Mouse (Mus musculus): ENCODE measurements around the gene P2ry12. TPM values are rescaled to one million over a fixed set of nuclear protein-coding genes. Genes with fewer than 3 reads are reported as not detected.

The P2ry12 gene
- total and polyA plus RNA-seq, 2 experiments = 1.7 to 2.3 TPM

DNA sequence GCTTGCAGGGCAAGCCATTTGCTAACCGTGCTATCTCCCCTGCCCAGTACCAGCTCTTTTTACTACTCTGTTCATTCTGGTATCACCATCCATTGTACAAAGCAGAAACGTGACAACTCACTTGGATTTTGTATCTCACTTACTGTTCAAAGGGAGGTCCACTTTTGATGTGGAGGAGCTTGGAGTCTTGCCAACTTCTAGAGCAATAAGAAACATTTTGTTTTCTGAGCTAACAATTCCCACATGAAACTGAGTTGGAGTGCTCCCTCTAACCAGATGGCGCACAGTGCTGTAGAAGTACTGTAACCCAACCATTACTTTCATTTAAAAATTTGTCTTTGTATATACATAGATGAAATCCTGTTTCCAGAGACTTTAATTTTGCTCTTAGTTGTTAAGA is 31.8 kb downstream of the P2ry12 start:
- no peak for DNase-seq (ENCODE audit: extremely low read depth, low read depth, low spot score)
- TF ChIP-seq CTCF (IDR thresholded peaks at IDR 0.05; ENCODE audit: low read depth, low read length) (no peak), POLR2A (IDR thresholded peaks at IDR 0.05; ENCODE audit: extremely low read depth, insufficient read depth, low read length) (no peak)
- Histone ChIP-seq H3K9ac (ENCODE audit: low read depth, low read length) (no peak overlapping the region), H3K27me3 (ENCODE audit: control insufficient read depth, insufficient read depth, low read length) (no peaks in the 10 kb centered on the region), H3K79me2 (ENCODE audit: control insufficient read depth, insufficient read depth, low read length) (no peaks in the 10 kb centered on the region), H3K36me3 (ENCODE audit: control insufficient read depth, insufficient read depth, low read length) (no peaks in the 10 kb centered on the region), H3K4me3 (ENCODE audit: insufficient read depth, low read depth, low read length) (no peak overlapping the region), H3K4me1 (ENCODE audit: control insufficient read depth, insufficient read depth, low read length) (no peaks in the 10 kb centered on the region; the same call in 1 of the 2 replicates), H3K27ac (replicated peaks; ENCODE audit: insufficient read depth, low read depth, low read length) (no peak overlapping the region)
- 90% methylated on average over 3 of the region's 3 CpGs for WGBS

DNA sequence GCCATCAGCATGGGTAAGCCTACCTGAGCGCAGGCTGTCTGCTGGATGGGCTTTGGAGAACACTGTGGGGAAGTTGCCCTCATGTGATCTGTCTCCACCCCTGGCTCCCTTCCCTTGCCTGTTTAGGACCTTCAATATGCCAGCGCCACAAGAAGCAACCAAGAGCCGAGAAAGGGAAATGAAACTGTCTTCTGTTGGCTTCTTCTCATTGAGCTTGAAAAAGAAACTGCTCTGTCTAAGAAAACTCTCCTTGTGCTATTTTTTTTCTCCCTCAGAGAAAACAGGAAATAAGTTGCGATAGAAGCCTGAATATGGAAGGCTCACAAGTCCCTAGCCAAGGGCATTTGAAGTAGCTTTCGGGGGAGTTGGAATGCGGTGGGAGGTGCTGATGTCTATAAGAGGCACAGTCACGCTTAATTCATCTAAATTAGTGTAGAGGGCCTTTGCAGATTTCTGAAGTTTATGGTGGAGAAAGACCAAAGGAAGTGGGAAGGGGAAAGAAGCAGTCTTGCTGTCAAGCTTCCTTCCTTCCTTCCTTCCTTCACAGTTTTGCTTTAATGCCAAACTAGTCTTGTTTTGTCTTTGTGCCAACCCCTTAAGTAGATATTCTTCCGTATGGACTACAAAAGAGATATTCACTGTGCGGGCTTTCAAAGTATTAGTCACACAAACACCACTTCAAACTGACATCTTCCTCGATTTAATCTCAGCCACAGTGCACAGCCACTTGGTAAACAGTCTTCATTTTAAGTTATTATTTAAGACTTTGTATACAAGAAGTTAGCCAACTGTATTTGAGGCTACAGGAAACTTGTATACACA is 33.7 kb downstream of the P2ry12 start:
- H3K27ac ChIP-seq (replicated peaks; ENCODE audit: insufficient read depth, low read depth, low read length) = peak overlapping the region; percentile 75
- TF ChIP-seq CTCF (IDR thresholded peaks at IDR 0.05; ENCODE audit: low read depth, low read length) (no peak), POLR2A (IDR thresholded peaks at IDR 0.05; ENCODE audit: extremely low read depth, insufficient read depth, low read length) (no peak)
- H3K79me2 ChIP-seq (ENCODE audit: control insufficient read depth, insufficient read depth, low read length) = no peaks in the 10 kb centered on the region
- H3K4me1 ChIP-seq (ENCODE audit: control insufficient read depth, insufficient read depth, low read length) = no peaks in the 10 kb centered on the region; the same call in 1 of the 2 replicates
- WGBS = 66% methylated on average over 10 of the region's 10 CpGs
- no peak overlapping the region for H3K4me3 ChIP-seq (ENCODE audit: insufficient read depth, low read depth, low read length)
- H3K27me3 ChIP-seq (ENCODE audit: control insufficient read depth, insufficient read depth, low read length) = no peaks in the 10 kb centered on the region
- no peaks in the 10 kb centered on the region for H3K36me3 ChIP-seq (ENCODE audit: control insufficient read depth, insufficient read depth, low read length)
- H3K9ac ChIP-seq (ENCODE audit: low read depth, low read length) = no peak overlapping the region
- peak; percentile 58 for DNase-seq (ENCODE audit: extremely low read depth, low read depth, low spot score)

DNA sequence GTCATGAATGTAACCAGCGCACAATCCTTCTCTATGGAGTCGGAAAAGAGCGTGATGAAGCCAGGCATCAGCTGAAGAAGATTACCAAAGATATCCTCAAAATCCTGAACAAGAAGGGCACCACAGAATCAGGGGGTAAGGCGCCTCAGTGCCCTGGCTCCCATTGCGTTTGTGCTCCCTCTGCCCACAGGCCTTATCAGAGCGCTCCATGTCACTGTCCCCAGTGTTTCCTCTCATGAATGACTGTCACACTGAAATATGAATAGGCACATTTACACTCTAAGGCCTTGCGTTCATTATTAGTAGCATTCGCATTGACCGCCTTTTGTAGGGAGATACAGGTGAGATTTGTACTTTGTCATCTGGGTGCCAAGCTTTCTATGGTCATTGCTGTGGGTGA is 35.0 kb downstream of the P2ry12 start:
- no peak for DNase-seq (ENCODE audit: extremely low read depth, low read depth, low spot score)
- Histone ChIP-seq H3K36me3 (ENCODE audit: control insufficient read depth, insufficient read depth, low read length) (no peaks in the 10 kb centered on the region), H3K4me3 (ENCODE audit: insufficient read depth, low read depth, low read length) (no peak overlapping the region), H3K9ac (ENCODE audit: low read depth, low read length) (no peak overlapping the region), H3K4me1 (ENCODE audit: control insufficient read depth, insufficient read depth, low read length) (no peaks in the 10 kb centered on the region; the same call in 1 of the 2 replicates), H3K27ac (replicated peaks; ENCODE audit: insufficient read depth, low read depth, low read length) (no peak overlapping the region), H3K27me3 (ENCODE audit: control insufficient read depth, insufficient read depth, low read length) (no peaks in the 10 kb centered on the region), H3K79me2 (ENCODE audit: control insufficient read depth, insufficient read depth, low read length) (no peaks in the 10 kb centered on the region)
- 97% methylated on average over 9 of the region's 9 CpGs for WGBS
- TF ChIP-seq POLR2A (IDR thresholded peaks at IDR 0.05; ENCODE audit: extremely low read depth, insufficient read depth, low read length) = no peak
- TF ChIP-seq CTCF (IDR thresholded peaks at IDR 0.05; ENCODE audit: low read depth, low read length) = no peak

DNA sequence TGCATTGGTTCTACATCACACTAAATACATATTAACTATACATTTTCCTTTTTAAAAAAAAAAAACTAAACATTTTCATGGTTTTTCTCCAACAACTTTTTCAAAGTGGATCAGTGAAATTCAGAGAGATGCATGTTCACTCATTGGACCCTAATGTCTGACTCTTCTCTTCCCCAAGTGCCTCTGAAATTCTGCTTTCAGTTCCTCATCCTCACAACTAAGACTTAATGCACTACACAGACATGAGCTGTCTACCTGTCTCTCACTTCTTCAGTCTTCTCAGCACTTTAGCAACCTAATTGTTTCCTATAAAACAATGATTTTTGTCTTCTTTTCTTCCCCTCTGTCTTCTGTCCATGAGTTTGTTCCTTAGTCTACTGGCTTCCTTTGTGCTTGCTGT is 37.3 kb downstream of the P2ry12 start:
- Histone ChIP-seq H3K4me1 (ENCODE audit: control insufficient read depth, insufficient read depth, low read length) (no peaks in the 10 kb centered on the region; the same call in 1 of the 2 replicates), H3K79me2 (ENCODE audit: control insufficient read depth, insufficient read depth, low read length) (no peaks in the 10 kb centered on the region), H3K9ac (ENCODE audit: low read depth, low read length) (no peak overlapping the region), H3K27me3 (ENCODE audit: control insufficient read depth, insufficient read depth, low read length) (no peaks in the 10 kb centered on the region), H3K27ac (replicated peaks; ENCODE audit: insufficient read depth, low read depth, low read length) (no peak overlapping the region), H3K4me3 (ENCODE audit: insufficient read depth, low read depth, low read length) (no peak overlapping the region), H3K36me3 (ENCODE audit: control insufficient read depth, insufficient read depth, low read length) (no peaks in the 10 kb centered on the region)
- TF ChIP-seq POLR2A (IDR thresholded peaks at IDR 0.05; ENCODE audit: extremely low read depth, insufficient read depth, low read length) (no peak), CTCF (IDR thresholded peaks at IDR 0.05; ENCODE audit: low read depth, low read length) (no peak)
- no peak for DNase-seq (ENCODE audit: extremely low read depth, low read depth, low spot score)

DNA sequence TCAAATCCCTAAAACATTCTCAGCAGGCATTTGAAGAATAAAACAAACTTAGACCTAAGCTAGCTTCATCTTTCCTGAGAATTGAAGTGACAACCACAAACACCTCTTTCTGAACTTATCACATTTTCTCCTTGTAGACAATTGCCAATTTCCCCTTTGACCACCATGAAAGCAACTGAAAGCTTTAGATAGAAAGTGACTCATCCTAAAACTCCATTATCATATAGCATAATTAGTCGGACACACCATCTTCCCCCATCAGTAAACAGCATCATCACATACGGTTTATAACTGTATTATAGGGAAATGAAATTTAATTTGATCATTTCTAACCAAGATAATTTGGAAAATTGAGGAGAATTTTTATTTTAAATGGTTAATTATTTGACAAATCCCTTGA is 40.4 kb downstream of the P2ry12 start:
- Histone ChIP-seq H3K27ac (replicated peaks; ENCODE audit: insufficient read depth, low read depth, low read length) (no peak overlapping the region), H3K4me1 (ENCODE audit: control insufficient read depth, insufficient read depth, low read length) (no peaks in the 10 kb centered on the region), H3K79me2 (ENCODE audit: control insufficient read depth, insufficient read depth, low read length) (no peaks in the 10 kb centered on the region), H3K36me3 (ENCODE audit: control insufficient read depth, insufficient read depth, low read length) (no peaks in the 10 kb centered on the region), H3K9ac (ENCODE audit: low read depth, low read length) (no peak overlapping the region), H3K4me3 (ENCODE audit: insufficient read depth, low read depth, low read length) (no peak overlapping the region), H3K27me3 (ENCODE audit: control insufficient read depth, insufficient read depth, low read length) (no peaks in the 10 kb centered on the region)
- TF ChIP-seq POLR2A (IDR thresholded peaks at IDR 0.05; ENCODE audit: extremely low read depth, insufficient read depth, low read length) = no peak
- no peak for TF ChIP-seq CTCF (IDR thresholded peaks at IDR 0.05; ENCODE audit: low read depth, low read length)
- WGBS = 87% methylated on average over 2 of the region's 2 CpGs
- DNase-seq (ENCODE audit: extremely low read depth, low read depth, low spot score) = no peak

DNA sequence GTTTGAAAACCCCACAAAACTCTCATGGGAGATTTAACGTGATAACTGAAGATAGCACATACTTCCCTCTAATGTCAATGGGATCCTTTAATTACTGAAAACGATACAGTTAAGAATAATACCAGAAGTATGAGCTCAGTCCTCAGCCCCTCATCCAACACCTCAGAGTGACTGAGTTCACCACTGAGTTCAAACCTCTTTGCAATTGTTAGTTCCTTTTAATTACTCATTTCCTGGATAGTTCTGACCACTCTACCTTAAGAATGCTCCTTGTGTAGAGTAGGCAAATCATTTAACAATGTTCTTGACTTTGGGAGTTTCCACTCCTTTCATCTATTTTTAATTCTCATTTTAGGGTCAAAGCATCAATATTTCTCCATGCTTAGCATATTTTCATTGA is 43.3 kb downstream of the P2ry12 start:
- Histone ChIP-seq H3K9ac (ENCODE audit: low read depth, low read length) (no peak overlapping the region), H3K27ac (replicated peaks; ENCODE audit: insufficient read depth, low read depth, low read length) (no peak overlapping the region), H3K27me3 (ENCODE audit: control insufficient read depth, insufficient read depth, low read length) (no peaks in the 10 kb centered on the region), H3K4me1 (ENCODE audit: control insufficient read depth, insufficient read depth, low read length) (no peaks in the 10 kb centered on the region), H3K4me3 (ENCODE audit: insufficient read depth, low read depth, low read length) (no peak overlapping the region), H3K36me3 (ENCODE audit: control insufficient read depth, insufficient read depth, low read length) (no peaks in the 10 kb centered on the region), H3K79me2 (ENCODE audit: control insufficient read depth, insufficient read depth, low read length) (no peaks in the 10 kb centered on the region)
- TF ChIP-seq CTCF (IDR thresholded peaks at IDR 0.05; ENCODE audit: low read depth, low read length) (no peak), POLR2A (IDR thresholded peaks at IDR 0.05; ENCODE audit: extremely low read depth, insufficient read depth, low read length) (no peak)
- DNase-seq (ENCODE audit: extremely low read depth, low read depth, low spot score) = no peak
- WGBS = 85% methylated on average over 2 of the region's 2 CpGs
